Mouse (Mus musculus) MEL (cell line): ENCODE measurements around the gene Pakap. TPM values are rescaled to one million over a fixed set of nuclear protein-coding genes. Genes with fewer than 3 reads are reported as not detected.

ENCODE experiments used
- DNase-seq: peaks from one replicate; pipeline ENCODE4 v3.0.0; 2011; ENCODE audit warnings: low read depth, low spot score
- H3K27ac ChIP-seq: 2 replicates; pipeline ENCODE4 v1.5.1; 2012; ENCODE audit warnings: low read depth, mild to moderate bottlenecking, control low read depth, low read length, moderate library complexity; ENCODE audit not compliant: control insufficient read depth
- H3K27me3 ChIP-seq, 2 experiments: fragments of 150-350 bp in 1 of 2; sonication (generic) in 1 of 2; 2 replicates each; pipeline ENCODE4 v1.6.1; 2012; ENCODE audit warnings: low read length in 2 of 2, mild to moderate bottlenecking in 2 of 2, improper control_type of control experiment in 1 of 2, moderate library complexity in 1 of 2; ENCODE audit not compliant: insufficient read depth in 2 of 2, control insufficient read depth in 1 of 2
- H3K36me3 ChIP-seq, 2 experiments: 2 replicates each; pipeline ENCODE4 v1.6.1; 2012 to 2014; ENCODE audit warnings: low read length in 2 of 2, improper control_type of control experiment in 1 of 2, inconsistent platforms in 1 of 2, mild to moderate bottlenecking in 1 of 2; ENCODE audit not compliant: insufficient read depth in 2 of 2, control insufficient read depth in 1 of 2
- H3K4me1 ChIP-seq, 2 experiments: fragments of 150-350 bp in 1 of 2; sonication (generic) in 1 of 2; 2 replicates each; pipeline ENCODE4 v1.6.1; 2012; ENCODE audit warnings: low read length in 2 of 2, improper control_type of control experiment in 1 of 2, mild to moderate bottlenecking in 1 of 2; ENCODE audit not compliant: insufficient read depth in 2 of 2, control insufficient read depth in 1 of 2
- H3K4me3 ChIP-seq, 2 experiments: fragments of 150-350 bp in 1 of 2; sonication (generic) in 1 of 2; 2 replicates each; pipeline ENCODE4 v1.5.1; 2012; ENCODE audit warnings: low read depth in 2 of 2, low read length in 2 of 2, mild to moderate bottlenecking in 2 of 2, moderate library complexity in 2 of 2, control low read depth in 1 of 2, improper control_type of control experiment in 1 of 2; ENCODE audit not compliant: control insufficient read depth in 1 of 2, insufficient read depth in 1 of 2
- H3K79me2 ChIP-seq: 2 replicates; pipeline ENCODE4 v1.6.1; 2012; ENCODE audit warnings: mild to moderate bottlenecking, low read length, moderate library complexity; ENCODE audit not compliant: control insufficient read depth, poor library complexity, insufficient read depth
- H3K9ac ChIP-seq: 2 replicates; pipeline ENCODE4 v1.6.1; 2012; ENCODE audit warnings: low read depth, mild to moderate bottlenecking, control low read depth, low read length, moderate library complexity; ENCODE audit not compliant: control insufficient read depth, poor library complexity, severe bottlenecking
- H3K9me3 ChIP-seq: fragments of 150-350 bp; sonication (generic); replicated peaks from 2 replicates; pipeline ENCODE4 v1.6.1; 2012; ENCODE audit warnings: mild to moderate bottlenecking, low read length, improper control_type of control experiment, moderate library complexity; ENCODE audit not compliant: insufficient read depth
- CTCF ChIP-seq, 3 experiments: IDR thresholded peaks in 2 of 3; conservative IDR thresholded peaks in 1 of 3; 2 replicates each; pipeline ENCODE4 v1.5.1; 2011 to 2012; ENCODE audit warnings: low read length in 3 of 3, low read depth in 2 of 3, mild to moderate bottlenecking in 2 of 3, improper control_type of control experiment in 1 of 3, inconsistent platforms in 1 of 3, mixed read lengths in 1 of 3, moderate library complexity in 1 of 3; ENCODE audit not compliant: control insufficient read depth in 1 of 3, insufficient read depth in 1 of 3, poor library complexity in 1 of 3, severe bottlenecking in 1 of 3
- ETS1 ChIP-seq: IDR thresholded peaks from 2 replicates; pipeline ENCODE4 v1.6.1; 2012; ENCODE audit warnings: low read depth, mild to moderate bottlenecking, inconsistent platforms, low read length, improper control_type of control experiment, moderate library complexity
- GABPA ChIP-seq: IDR thresholded peaks from 2 replicates; pipeline ENCODE4 v1.6.1; 2012; ENCODE audit warnings: low read depth, mild to moderate bottlenecking, inconsistent platforms, low read length, improper control_type of control experiment, moderate library complexity
- HCFC1 ChIP-seq: IDR thresholded peaks from 2 replicates; pipeline ENCODE4 v1.6.1; 2012; ENCODE audit warnings: low read depth, mild to moderate bottlenecking, inconsistent platforms, low read length, improper control_type of control experiment, moderate library complexity
- JUND ChIP-seq: IDR thresholded peaks from 2 replicates; pipeline ENCODE4 v1.6.1; 2011; ENCODE audit warnings: low read depth, mild to moderate bottlenecking, improper control_type of control experiment, low read length
- KAT2A ChIP-seq: conservative IDR thresholded peaks from 2 replicates; pipeline ENCODE4 v1.6.1; 2012; ENCODE audit warnings: low read depth, low read length, improper control_type of control experiment, inconsistent platforms
- MAFK ChIP-seq: IDR thresholded peaks from 2 replicates; pipeline ENCODE4 v1.6.1; 2011; ENCODE audit warnings: low read depth, mild to moderate bottlenecking, low read length, improper control_type of control experiment, borderline replicate concordance
- MAZ ChIP-seq: IDR thresholded peaks from 2 replicates; pipeline ENCODE4 v1.6.1; 2012; ENCODE audit warnings: low read depth, mild to moderate bottlenecking, inconsistent platforms, low read length, improper control_type of control experiment
- MYB ChIP-seq: IDR thresholded peaks from 2 replicates; pipeline ENCODE4 v1.6.1; 2011; ENCODE audit warnings: mild to moderate bottlenecking, low read depth, low read length, improper control_type of control experiment
- NELFE ChIP-seq: IDR thresholded peaks from 2 replicates; pipeline ENCODE4 v1.6.1; 2011; ENCODE audit warnings: low read depth, low read length, improper control_type of control experiment
- POLR2A ChIP-seq, 2 experiments: IDR thresholded peaks; 2 replicates each; pipeline ENCODE4 v1.6.1; 2011 to 2012; ENCODE audit warnings: low read length in 2 of 2, mild to moderate bottlenecking in 2 of 2, control low read depth in 1 of 2, improper control_type of control experiment in 1 of 2, low read depth in 1 of 2, moderate library complexity in 1 of 2; ENCODE audit not compliant: control insufficient read depth in 1 of 2, insufficient read depth in 1 of 2, poor library complexity in 1 of 2
- POLR2AphosphoS2 ChIP-seq: IDR thresholded peaks from 2 replicates; pipeline ENCODE4 v1.6.1; 2011; ENCODE audit warnings: low read length, improper control_type of control experiment
- RAD21 ChIP-seq: IDR thresholded peaks from 2 replicates; pipeline ENCODE4 v1.6.1; 2011; ENCODE audit warnings: mild to moderate bottlenecking, low read depth, low read length, improper control_type of control experiment
- RCOR1 ChIP-seq: IDR thresholded peaks from 2 replicates; pipeline ENCODE4 v1.6.1; 2012; ENCODE audit warnings: low read depth, mild to moderate bottlenecking, inconsistent platforms, low read length, improper control_type of control experiment
- SMC3 ChIP-seq: IDR thresholded peaks from 2 replicates; pipeline ENCODE4 v1.6.1; 2011; ENCODE audit warnings: low read depth, low read length, improper control_type of control experiment
- TAL1 ChIP-seq: IDR thresholded peaks from 2 replicates; pipeline ENCODE4 v1.6.1; 2012; ENCODE audit warnings: mild to moderate bottlenecking, inconsistent platforms, low read length, moderate library complexity, mixed read lengths
- UBTF ChIP-seq: IDR thresholded peaks from 2 replicates; pipeline ENCODE4 v1.6.1; 2012; ENCODE audit warnings: low read depth, mild to moderate bottlenecking, inconsistent platforms, low read length, improper control_type of control experiment, moderate library complexity, borderline replicate concordance; ENCODE audit not compliant: insufficient read depth
- ZC3H11A ChIP-seq: IDR thresholded peaks from 2 replicates; pipeline ENCODE4 v1.6.1; 2012; ENCODE audit warnings: low read depth, mild to moderate bottlenecking, inconsistent platforms, low read length, improper control_type of control experiment
- ZKSCAN1 ChIP-seq: IDR thresholded peaks from 2 replicates; pipeline ENCODE4 v1.6.1; 2012; ENCODE audit warnings: low read depth, mild to moderate bottlenecking, inconsistent platforms, low read length, improper control_type of control experiment, moderate library complexity
- ZMIZ1 ChIP-seq: IDR thresholded peaks from 2 replicates; pipeline ENCODE4 v1.6.1; 2012; ENCODE audit warnings: low read depth, mild to moderate bottlenecking, inconsistent platforms, low read length, improper control_type of control experiment, moderate library complexity
- polyA plus RNA-seq, 2 experiments: library from polyadenylated mRNA; stranded (reverse) in 1 of 2; unstranded in 1 of 2; fragments of >175 nt in 1 of 2; fragments of >200 nt in 1 of 2; gene quantifications; 2 replicates each; pipeline versions ENCODE4 v1.2.1 to v1.2.4; 2012; ENCODE audit warnings: low replicate concordance in 2 of 2, low read depth in 1 of 2; ENCODE audit not compliant: insufficient read length in 2 of 2, insufficient read depth in 1 of 2, missing spikeins in 1 of 2
- total RNA-seq: library from RNA; depleted of rRNA; stranded (reverse); fragments of 300-350 nt; gene quantifications from 2 replicates; pipeline ENCODE4 v1.2.3, GENCODE M21; 2012

Gene Pakap
- total and polyA plus RNA-seq, 3 experiments: not detected

GRCm38 (mm10) chr4:57816146-57816545 lies 248.2 kb downstream of the Pakap start:
- H3K36me3 ChIP-seq: peaks cover 0 to 6% of the 10 kb centered on the region in 2 experiments; a peak in 1 of 4 replicates
- no peak for TF ChIP-seq GABPA
- no peak for TF ChIP-seq UBTF
- no peak for TF ChIP-seq NELFE
- TF ChIP-seq ETS1: no peak
- TF ChIP-seq ZC3H11A: no peak
- TF ChIP-seq KAT2A: no peak
- no peak for TF ChIP-seq POLR2AphosphoS2
- no peak for TF ChIP-seq HCFC1
- no peak for TF ChIP-seq SMC3
- no peak for TF ChIP-seq ZMIZ1
- no peak for TF ChIP-seq TAL1
- TF ChIP-seq RAD21: no peak
- TF ChIP-seq ZKSCAN1: no peak
- no peak for TF ChIP-seq CTCF (IDR thresholded peaks at IDR 0.05 in 2 of 3, conservative IDR thresholded peaks at IDR 0.05 in 1 of 3; ENCODE audit: control insufficient read depth in 1 of 3, insufficient read depth in 1 of 3, low read depth in 2 of 3, low read length in 3 of 3, poor library complexity in 1 of 3, severe bottlenecking in 1 of 3)
- TF ChIP-seq, all 39 proteins: peak for 0
- no peaks in the 10 kb centered on the region for H3K27me3 ChIP-seq
- peaks cover 0 to 12% of the 10 kb centered on the region in 2 experiments; a peak in 2 of 4 replicates for H3K4me1 ChIP-seq
- H3K27ac ChIP-seq: no peak overlapping the region
- no peak overlapping the region for H3K9ac ChIP-seq
- H3K9me3 ChIP-seq: no peaks in the 10 kb centered on the region
- H3K4me3 ChIP-seq: no peak overlapping the region
- H3K79me2 ChIP-seq: no peaks in the 10 kb centered on the region
- DNase-seq: no peak

- Histone ChIP-seq H3K27me3 (no peaks in the 10 kb centered on the region), H3K79me2 (no peaks in the 10 kb centered on the region), H3K9me3 (no peaks in the 10 kb centered on the region), H3K27ac (no peak overlapping the region), H3K9ac (no peak overlapping the region), H3K4me1 (no peaks in the 10 kb centered on the region), H3K36me3 (no peaks in the 10 kb centered on the region), H3K4me3 (no peak overlapping the region)
- DNase-seq: no peak
- TF ChIP-seq RCOR1 (no peak), MYB (no peak), POLR2A (IDR thresholded peaks at IDR 0.05; ENCODE audit: control insufficient read depth in 1 of 2, insufficient read depth in 1 of 2, low read depth in 1 of 2, low read length in 2 of 2, poor library complexity in 1 of 2) (no peak), MAFK (no peak), GABPA (no peak), MAZ (no peak), JUND (no peak), ZC3H11A (no peak), RAD21 (no peak), TAL1 (no peak), POLR2AphosphoS2 (no peak)
Measured at GRCm38 (mm10) chr4:57820839-57821374, 252.9 kb downstream of the Pakap start.
